Mouse (Mus musculus) brain, adult 10 weeks (tissue): ENCODE measurements around the gene Nme2. TPM values are rescaled to one million over a fixed set of nuclear protein-coding genes. Genes with fewer than 3 reads are reported as not detected.

Experiments
- polyA plus RNA-seq: library from polyadenylated mRNA; stranded (reverse); fragments of 350-450 nt; fragmentation: Illumina TruSeq; extraction: RNeasy Lipid Tissue Mini Kit (QIAGEN cat#74804); gene quantifications from one replicate; pipeline ENCODE4 v1.2.3, GENCODE M21; 2015; ENCODE audit warnings: low read depth, low replicate concordance

Gene Nme2
- 200 TPM for polyA plus RNA-seq

GRCm38 (mm10) chr11:93956159-93956558 is at the start of gene Nme2:
Gene Nme2 (minus strand): TSS chr11:93956259.

DNA sequence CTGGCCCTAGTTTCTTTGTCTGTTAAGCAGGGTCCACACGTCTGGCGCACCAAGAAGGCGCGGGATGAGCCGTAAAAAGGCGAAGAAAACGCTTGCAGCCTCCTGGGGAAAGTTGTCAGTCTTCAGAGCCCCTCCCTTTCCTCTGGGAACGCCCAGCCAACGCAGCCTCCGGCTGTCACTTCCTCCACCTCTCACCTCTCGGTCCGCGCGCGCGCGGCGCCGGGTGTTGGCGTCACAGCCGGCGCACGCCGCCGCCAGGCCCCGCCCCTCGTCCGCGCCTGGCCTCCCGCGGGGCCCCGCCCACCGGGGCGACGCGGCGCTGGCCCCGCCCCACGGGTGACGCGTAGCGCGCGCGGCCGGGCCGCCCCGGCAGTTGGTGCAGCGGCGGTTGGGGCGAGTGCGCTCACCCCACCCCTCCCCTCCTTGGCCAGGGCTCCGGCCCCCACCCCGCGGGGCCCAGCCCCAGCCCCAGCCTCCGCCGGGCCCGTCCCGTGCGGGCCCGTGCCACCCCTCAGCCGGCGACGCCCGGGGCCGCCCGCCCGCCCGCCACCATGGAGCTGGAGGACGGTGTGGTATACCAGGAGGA is 39.8 kb upstream of the Nme2 start, which contains the start of gene Spag9:
Spag9 (plus strand) TSS at position 372 of the 586 bp plus-strand sequence.

GRCm38 (mm10) chr11:93968005-93968847 is 12.2 kb upstream of the Nme2 start, which contains the start of the genes Gm20390 and Nme1:
Gene Gm20390 (minus strand): TSS chr11:93968293.
Gene Nme1 (minus strand): TSS chr11:93968521.

Other genes with a start within 250 kb of the Nme2 start
- gene Utp18, start 70.5 kb downstream of the Nme2 start, polyA plus RNA-seq, result 16.3 TPM
- 16.0 TPM for gene Mbtd1, start 70.4 kb downstream of the Nme2 start, polyA plus RNA-seq
- gene Gm20390, start 12.0 kb upstream of the Nme2 start, polyA plus RNA-seq, result 147 TPM
- 270 TPM for gene Nme1, start 12.3 kb upstream of the Nme2 start, polyA plus RNA-seq
- 170 TPM for gene Spag9, start 39.8 kb upstream of the Nme2 start, polyA plus RNA-seq